Mouse (Mus musculus): Measurements from ENCODE around the gene Zbtb18. TPM values are rescaled to one million over a fixed set of nuclear protein-coding genes. Genes with fewer than 3 reads are reported as not detected.
A peak's percentile ranks its signal among the peaks of the same experiment; 100 is the strongest.

The Zbtb18 gene
- polyA plus RNA-seq, 1 experiment from 2014 or later: 3.4 TPM

DNA sequence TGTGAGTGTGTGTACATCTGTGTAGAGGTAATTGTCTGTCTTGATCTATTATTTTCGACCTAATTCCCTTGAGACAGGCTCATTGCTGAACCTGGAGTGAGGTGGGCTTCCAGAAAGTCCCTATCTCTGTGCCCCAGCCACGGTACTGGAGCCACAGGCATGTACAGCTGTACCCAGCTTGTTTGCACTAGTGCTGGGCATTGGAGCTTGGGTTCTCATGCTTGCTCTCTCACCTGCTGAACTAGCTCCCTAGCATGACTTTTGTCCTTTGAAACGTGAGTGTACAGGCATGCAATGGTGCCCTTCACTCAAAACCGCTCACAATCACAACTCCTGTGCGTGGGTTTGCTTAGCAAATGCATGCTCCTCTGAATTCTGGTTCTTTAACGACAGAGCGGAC lies 42.1 kb downstream of the Zbtb18 start:
- 75% methylated on average over 7 of the region's 7 CpGs for WGBS
- no peak overlapping the region for H3K4me3 ChIP-seq (ENCODE audit: low read length)
- no peak overlapping the region for H3K4me2 ChIP-seq (replicated peaks; ENCODE audit: low read depth, low read length)
- no peaks in the 10 kb centered on the region for H3K9me3 ChIP-seq (ENCODE audit: control insufficient read depth, low read length)
- no peaks in the 10 kb centered on the region for H3K4me1 ChIP-seq (ENCODE audit: control insufficient read depth, insufficient read depth, low read length)
- H3K27ac ChIP-seq (ENCODE audit: low read depth, low read length): no peak overlapping the region
- H3K27me3 ChIP-seq (ENCODE audit: control insufficient read depth, insufficient read depth, low read length): no peaks in the 10 kb centered on the region
- no peak overlapping the region for H3K9ac ChIP-seq (ENCODE audit: low read depth, low read length)
- H3K36me3 ChIP-seq (ENCODE audit: control insufficient read depth, insufficient read depth, low read length): no peaks in the 10 kb centered on the region
- ATAC-seq (ENCODE audit: low FRiP score, low TSS enrichment): no peak

GRCm38 (mm10) chr1:177484680-177485079 lies 42.5 kb downstream of the Zbtb18 start:
- no peak overlapping the region for H3K27ac ChIP-seq (ENCODE audit: low read depth, low read length)
- H3K4me1 ChIP-seq (ENCODE audit: control insufficient read depth, insufficient read depth, low read length): no peaks in the 10 kb centered on the region
- no peak overlapping the region for H3K4me2 ChIP-seq (replicated peaks; ENCODE audit: low read depth, low read length)
- no peak overlapping the region for H3K9ac ChIP-seq (ENCODE audit: low read depth, low read length)
- WGBS: 62% methylated on average over 7 of the region's 7 CpGs
- no peaks in the 10 kb centered on the region for H3K9me3 ChIP-seq (ENCODE audit: control insufficient read depth, low read length)
- H3K4me3 ChIP-seq (ENCODE audit: low read length): no peak overlapping the region
- no peaks in the 10 kb centered on the region for H3K27me3 ChIP-seq (ENCODE audit: control insufficient read depth, insufficient read depth, low read length)
- no peak for ATAC-seq (ENCODE audit: low FRiP score, low TSS enrichment)
- H3K36me3 ChIP-seq (ENCODE audit: control insufficient read depth, insufficient read depth, low read length): no peaks in the 10 kb centered on the region

- Histone ChIP-seq H3K9me3 (ENCODE audit: control insufficient read depth, low read length) (no peaks in the 10 kb centered on the region), H3K4me1 (ENCODE audit: control insufficient read depth, insufficient read depth, low read length) (no peaks in the 10 kb centered on the region), H3K4me3 (ENCODE audit: low read length) (no peak overlapping the region), H3K4me2 (replicated peaks; ENCODE audit: low read depth, low read length) (no peak overlapping the region), H3K9ac (ENCODE audit: low read depth, low read length) (no peak overlapping the region), H3K27ac (ENCODE audit: low read depth, low read length) (no peak overlapping the region), H3K27me3 (ENCODE audit: control insufficient read depth, insufficient read depth, low read length) (no peaks in the 10 kb centered on the region), H3K36me3 (ENCODE audit: control insufficient read depth, insufficient read depth, low read length) (no peaks in the 10 kb centered on the region)
- WGBS: 74% methylated on average over 7 of the region's 7 CpGs
- ATAC-seq (ENCODE audit: low FRiP score, low TSS enrichment): no peak
Observed at GRCm38 (mm10) chr1:177489844-177490243, 47.7 kb downstream of the Zbtb18 start.

DNA sequence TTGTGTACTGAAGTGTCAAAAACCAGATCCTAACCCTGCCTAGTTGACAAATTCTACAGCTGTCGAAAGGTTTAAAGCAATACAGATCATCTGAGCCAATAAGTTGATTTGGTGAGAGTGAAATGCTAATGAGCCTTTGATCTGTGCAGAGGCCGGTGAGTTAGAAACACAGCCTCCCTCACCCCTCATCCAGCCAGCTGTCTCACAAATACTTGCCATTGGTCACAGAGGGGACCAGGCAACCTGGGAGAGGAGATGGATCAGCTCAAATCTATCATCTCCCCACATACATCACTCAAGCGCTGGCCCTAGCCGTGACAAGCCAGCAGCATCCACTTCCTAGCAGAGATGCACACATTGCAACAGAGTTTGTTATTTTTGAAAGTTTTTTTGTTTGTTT lies 48.7 kb downstream of the Zbtb18 start:
- no peak overlapping the region for H3K4me2 ChIP-seq (replicated peaks; ENCODE audit: low read depth, low read length)
- H3K27ac ChIP-seq (ENCODE audit: low read depth, low read length): no peak overlapping the region
- no peaks in the 10 kb centered on the region for H3K27me3 ChIP-seq (ENCODE audit: control insufficient read depth, insufficient read depth, low read length)
- no peak overlapping the region for H3K9ac ChIP-seq (ENCODE audit: low read depth, low read length)
- ATAC-seq (ENCODE audit: low FRiP score, low TSS enrichment): no peak
- 37% methylated on average over 4 of the region's 4 CpGs for WGBS
- H3K4me1 ChIP-seq (ENCODE audit: control insufficient read depth, insufficient read depth, low read length): no peaks in the 10 kb centered on the region
- H3K9me3 ChIP-seq (ENCODE audit: control insufficient read depth, low read length): no peaks in the 10 kb centered on the region
- H3K4me3 ChIP-seq (ENCODE audit: low read length): no peak overlapping the region
- no peaks in the 10 kb centered on the region for H3K36me3 ChIP-seq (ENCODE audit: control insufficient read depth, insufficient read depth, low read length)

- 53% methylated on average over 8 of the region's 8 CpGs for WGBS
- no peak for ATAC-seq (ENCODE audit: low FRiP score, low TSS enrichment)
- H3K27me3 ChIP-seq (ENCODE audit: control insufficient read depth, insufficient read depth, low read length): no peaks in the 10 kb centered on the region
- no peaks in the 10 kb centered on the region for H3K4me1 ChIP-seq (ENCODE audit: control insufficient read depth, insufficient read depth, low read length)
- no peaks in the 10 kb centered on the region for H3K9me3 ChIP-seq (ENCODE audit: control insufficient read depth, low read length)
- H3K4me3 ChIP-seq (ENCODE audit: low read length): no peak overlapping the region
- H3K4me2 ChIP-seq (replicated peaks; ENCODE audit: low read depth, low read length): no peak overlapping the region
- no peaks in the 10 kb centered on the region for H3K36me3 ChIP-seq (ENCODE audit: control insufficient read depth, insufficient read depth, low read length)
- H3K27ac ChIP-seq (ENCODE audit: low read depth, low read length): no peak overlapping the region
- no peak overlapping the region for H3K9ac ChIP-seq (ENCODE audit: low read depth, low read length)
Observed at GRCm38 (mm10) chr1:177491280-177491679, 49.1 kb downstream of the Zbtb18 start.

DNA sequence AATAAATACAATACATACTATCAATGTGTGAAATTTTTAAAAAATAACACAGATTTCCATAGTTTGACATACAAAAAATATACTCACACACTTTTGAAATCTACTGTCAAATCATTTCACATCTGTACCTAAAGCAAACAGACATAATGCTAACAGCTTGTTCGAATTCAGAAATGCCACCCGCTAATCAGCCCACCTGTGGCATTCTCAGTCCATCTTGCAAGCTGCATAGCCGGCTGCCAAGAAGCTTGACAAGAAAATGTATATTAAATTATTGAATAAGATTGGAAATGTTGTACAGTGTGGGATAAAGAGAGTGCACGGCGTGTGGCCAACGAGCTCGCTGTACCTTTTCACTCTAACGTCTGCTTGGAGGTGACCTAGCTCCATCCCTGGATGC lies 52.2 kb downstream of the Zbtb18 start:
- no peak overlapping the region for H3K9ac ChIP-seq (ENCODE audit: low read depth, low read length)
- H3K9me3 ChIP-seq (ENCODE audit: control insufficient read depth, low read length): no peaks in the 10 kb centered on the region
- no peaks in the 10 kb centered on the region for H3K27me3 ChIP-seq (ENCODE audit: control insufficient read depth, insufficient read depth, low read length)
- H3K4me3 ChIP-seq (ENCODE audit: low read length): no peak overlapping the region
- no peaks in the 10 kb centered on the region for H3K4me1 ChIP-seq (ENCODE audit: control insufficient read depth, insufficient read depth, low read length)
- WGBS: 88% methylated on average over 8 of the region's 8 CpGs
- H3K27ac ChIP-seq (ENCODE audit: low read depth, low read length): no peak overlapping the region
- ATAC-seq (ENCODE audit: low FRiP score, low TSS enrichment): no peak
- no peak overlapping the region for H3K4me2 ChIP-seq (replicated peaks; ENCODE audit: low read depth, low read length)
- H3K36me3 ChIP-seq (ENCODE audit: control insufficient read depth, insufficient read depth, low read length): no peaks in the 10 kb centered on the region

GRCm38 (mm10) chr1:177494913-177495542 lies 52.9 kb downstream of the Zbtb18 start:
- Histone ChIP-seq H3K4me1 (ENCODE audit: control insufficient read depth, insufficient read depth, low read length) (no peaks in the 10 kb centered on the region), H3K36me3 (ENCODE audit: control insufficient read depth, insufficient read depth, low read length) (no peaks in the 10 kb centered on the region), H3K9me3 (ENCODE audit: control insufficient read depth, low read length) (no peaks in the 10 kb centered on the region), H3K4me2 (replicated peaks; ENCODE audit: low read depth, low read length) (no peak overlapping the region; the same call in 1 of the 2 replicates), H3K4me3 (ENCODE audit: low read length) (no peak overlapping the region), H3K27ac (ENCODE audit: low read depth, low read length) (no peak overlapping the region), H3K27me3 (ENCODE audit: control insufficient read depth, insufficient read depth, low read length) (no peaks in the 10 kb centered on the region), H3K9ac (ENCODE audit: low read depth, low read length) (no peak overlapping the region)
- ATAC-seq (ENCODE audit: low FRiP score, low TSS enrichment): peak; percentile 9; the same call in 1 of the 2 replicates
- WGBS: 11% methylated on average over 9 of the region's 9 CpGs

Other genes with a start within 250 kb of the Zbtb18 start
- 5.7 and 7.7 TPM in 2 replicates for gene Akt3, start 184.1 kb upstream of the Zbtb18 start, polyA plus RNA-seq (2014; fragmentation: Nextera tagmentation; extraction: Ambion mirVana)